Mouse (Mus musculus) kidney, postnatal 0 days (tissue): ENCODE measurements around the gene Tbc1d1. TPM values are rescaled to one million over a fixed set of nuclear protein-coding genes. Genes with fewer than 3 reads are reported as not detected.
"Not testable (repeated sequence)": the region's sequence is repeated elsewhere in the genome, so short reads cannot be mapped to it uniquely, and the experiment has no call there.

ENCODE experiments used
- ATAC-seq: fragments of 200-750 bp; cut with Nextera tagmentation; replicated peaks from 2 replicates; pipeline ENCODE4 v1.8.0; 2017; ENCODE audit warnings: low read depth, moderate number of reproducible peaks, moderate TSS enrichment, moderate library complexity; ENCODE audit not compliant: low FRiP score
- DNase-seq: peaks from one replicate; pipeline ENCODE4 v3.0.0-alpha.2; 2016; ENCODE audit warnings: low spot score
- H3K27ac ChIP-seq: fragments of 300-500 bp; sonication (generic); 2 replicates; pipeline ENCODE4 v1.5.1; 2014; ENCODE audit warnings: mild to moderate bottlenecking
- H3K27me3 ChIP-seq: fragments of 300-500 bp; sonication (generic); 2 replicates; pipeline ENCODE4 v1.6.1; 2014; ENCODE audit warnings: low read length, mixed read lengths; ENCODE audit not compliant: insufficient read depth
- H3K36me3 ChIP-seq: fragments of 300-500 bp; sonication (generic); 2 replicates; pipeline ENCODE4 v1.6.1; 2014; ENCODE audit warnings: low read length, mixed read lengths; ENCODE audit not compliant: insufficient read depth
- H3K4me1 ChIP-seq: fragments of 300-500 bp; sonication (generic); replicated peaks from 2 replicates; pipeline ENCODE4 v1.6.1; 2014; ENCODE audit warnings: antibody characterized with exemption, low read length, mixed read lengths; ENCODE audit not compliant: insufficient read depth
- H3K4me2 ChIP-seq: fragments of 300-500 bp; sonication (generic); 2 replicates; pipeline ENCODE4 v1.6.1; 2014; ENCODE audit warnings: mild to moderate bottlenecking, low read length, moderate library complexity, mixed read lengths
- H3K4me3 ChIP-seq: fragments of 300-500 bp; sonication (generic); replicated peaks from 2 replicates; pipeline ENCODE4 v1.5.1; 2014; ENCODE audit warnings: low read depth, low read length
- H3K9ac ChIP-seq: fragments of 300-500 bp; sonication (generic); 2 replicates; pipeline ENCODE4 v1.6.1; 2014; ENCODE audit warnings: low read depth, low read length
- H3K9me3 ChIP-seq: fragments of 300-500 bp; sonication (generic); replicated peaks from 2 replicates; pipeline ENCODE4 v1.6.1; 2016; ENCODE audit warnings: low read length, inconsistent platforms, mixed read lengths
- CTCF ChIP-seq: IDR thresholded peaks from 2 replicates; pipeline ENCODE4 v1.5.1; 2016; ENCODE audit warnings: antibody characterized with exemption, low read depth, mild to moderate bottlenecking, moderate library complexity
- WGBS: fragments of 180-500 bp; shearing (Covaris S2); extraction: QIAGEN DNeasy Blood & Tissue Kit; methylation state at CpG from one replicate; pipeline ENCODE4 v1.1.7; 2014; 5-methylcytosine and 5-hydroxymethylcytosine counted together
- polyA plus RNA-seq: library from polyadenylated mRNA; unstranded; fragments of >200 nt; fragmentation: Nextera tagmentation; extraction: Ambion mirVana; gene quantifications from 2 replicates; pipeline ENCODE4 v1.2.1, GENCODE M21; 2015

The Tbc1d1 gene
- polyA plus RNA-seq, 1 experiment from 2014 or later = 26.2 TPM

GRCm38 (mm10) chr5:64348166-64348565 is 192.1 kb downstream of the Tbc1d1 start:
- Histone ChIP-seq H3K27me3 (no peaks in the 10 kb centered on the region), H3K4me2 (no peak overlapping the region), H3K4me1 (peaks cover 11% of the 10 kb centered on the region), H3K27ac (no peak overlapping the region), H3K9me3 (no peaks in the 10 kb centered on the region), H3K9ac (no peak overlapping the region), H3K36me3 (peaks cover 15% of the 10 kb centered on the region; the same call in 1 of the 2 replicates), H3K4me3 (no peak overlapping the region)
- WGBS = 90% methylated on average over 2 of the region's 2 CpGs
- ATAC-seq = no peak
- DNase-seq = no peak
- no peak for TF ChIP-seq CTCF

DNA sequence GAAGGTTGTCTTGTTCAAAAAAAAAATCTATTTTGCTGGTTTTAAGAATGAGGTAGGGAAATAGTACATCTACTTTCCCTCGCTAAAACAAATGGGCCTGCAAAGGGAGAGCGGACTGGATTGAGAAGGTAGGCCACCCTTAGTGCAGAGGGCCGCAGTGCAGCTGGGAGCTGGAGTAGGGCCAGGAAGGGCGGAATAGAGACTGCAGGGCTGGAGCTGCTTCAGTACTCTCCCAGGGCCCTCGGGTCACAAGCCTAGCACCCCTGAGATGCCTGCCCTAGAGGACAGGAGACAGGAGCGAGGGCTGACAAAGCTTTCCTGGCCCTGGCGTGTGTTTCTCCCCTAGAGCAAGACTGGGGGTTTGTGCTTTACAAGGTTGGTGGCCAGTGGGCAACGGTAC is 192.7 kb downstream of the Tbc1d1 start:
- no peak for TF ChIP-seq CTCF
- H3K9me3 ChIP-seq = no peaks in the 10 kb centered on the region
- no peak overlapping the region for H3K4me2 ChIP-seq
- 85% methylated on average over 8 of the region's 8 CpGs for WGBS
- H3K36me3 ChIP-seq = peaks cover 15% of the 10 kb centered on the region; the same call in 1 of the 2 replicates
- no peak for ATAC-seq
- H3K4me3 ChIP-seq = no peak overlapping the region
- H3K27ac ChIP-seq = no peak overlapping the region
- no peak for DNase-seq
- peaks cover 7% of the 10 kb centered on the region for H3K4me1 ChIP-seq
- no peaks in the 10 kb centered on the region for H3K27me3 ChIP-seq
- H3K9ac ChIP-seq = no peak overlapping the region

DNA sequence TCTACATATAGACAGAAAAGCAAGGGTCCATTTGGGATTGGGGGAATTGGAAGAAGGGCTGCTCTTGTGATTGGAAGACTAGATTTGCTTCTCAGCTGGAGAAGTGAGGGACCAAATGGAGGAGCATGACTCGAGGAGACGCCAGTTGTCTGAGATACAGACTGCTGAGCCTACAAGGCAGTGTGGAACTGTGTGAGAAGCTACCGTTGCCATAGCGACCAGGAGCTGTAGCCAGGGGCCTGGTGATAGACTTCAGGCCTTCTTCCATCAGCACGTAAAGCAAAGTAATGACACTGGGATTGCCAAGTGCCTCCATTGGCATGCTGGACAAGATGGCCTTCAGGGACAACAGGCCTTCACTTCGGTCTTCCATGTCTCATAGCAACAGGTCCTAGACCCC is 195.9 kb downstream of the Tbc1d1 start:
- Histone ChIP-seq H3K27me3 (no peaks in the 10 kb centered on the region), H3K27ac (no peak overlapping the region), H3K9me3 (no peaks in the 10 kb centered on the region), H3K9ac (no peak overlapping the region), H3K4me3 (no peak overlapping the region), H3K36me3 (peaks cover 10% of the 10 kb centered on the region; the same call in 1 of the 2 replicates), H3K4me2 (no peak overlapping the region), H3K4me1 (no peaks in the 10 kb centered on the region)
- TF ChIP-seq CTCF = no peak
- no peak for ATAC-seq
- WGBS = 85% methylated on average over 6 of the region's 6 CpGs
- DNase-seq = no peak

DNA sequence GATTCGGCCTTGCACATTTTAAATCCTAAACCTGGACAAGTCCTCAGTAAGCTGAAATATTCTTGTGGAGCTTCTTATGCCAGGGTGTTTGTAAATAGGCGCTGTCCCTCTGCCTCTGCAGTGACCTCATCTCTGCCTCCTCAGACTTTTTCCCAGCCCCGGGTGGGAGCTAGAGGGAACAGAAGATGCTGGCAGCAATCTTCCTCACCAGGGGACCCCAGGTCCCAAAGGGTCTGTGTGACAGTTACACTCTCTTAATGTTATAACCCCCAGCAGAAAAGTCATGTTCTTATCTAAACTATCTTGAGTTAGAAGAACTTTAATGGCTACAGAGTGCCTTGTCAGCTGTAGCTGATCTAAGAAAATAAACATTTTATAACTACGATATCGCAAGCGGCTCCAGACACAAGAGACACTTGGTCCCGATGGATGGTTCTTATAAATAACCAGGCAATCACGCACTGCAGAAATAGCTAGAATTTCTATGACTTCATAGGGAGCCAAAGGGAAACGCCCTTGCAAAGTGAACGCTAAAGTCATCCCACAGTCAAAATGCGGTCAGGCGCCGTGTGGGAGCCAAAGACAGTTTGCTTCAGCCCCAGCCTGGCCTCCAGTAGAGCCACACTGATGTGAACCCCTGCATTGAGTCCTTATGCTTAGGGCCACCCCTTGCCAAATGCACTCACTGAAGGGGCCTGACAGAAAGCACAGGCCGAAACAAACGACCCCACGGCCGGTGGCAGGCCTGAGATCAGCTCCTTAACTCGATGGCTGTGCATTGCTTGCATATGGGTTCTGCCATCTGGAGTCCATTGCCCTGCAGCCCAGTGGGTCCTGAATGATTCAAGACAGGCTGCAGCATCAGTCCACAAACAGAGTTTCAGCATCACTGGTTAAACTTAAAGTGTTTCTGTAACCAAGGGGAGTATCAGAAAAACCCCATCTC is 202.8 kb downstream of the Tbc1d1 start:
- ATAC-seq (no peak), DNase-seq (peak; percentile 56)
- TF ChIP-seq CTCF = no peak
- Histone ChIP-seq H3K9me3 (no peaks in the 10 kb centered on the region), H3K9ac (no peak overlapping the region), H3K4me2 (no peak overlapping the region), H3K4me3 (no peak overlapping the region), H3K27me3 (no peaks in the 10 kb centered on the region), H3K4me1 (peaks cover 17% of the 10 kb centered on the region), H3K27ac (peak overlapping the region; percentile 8; the same call in 1 of the 2 replicates), H3K36me3 (no peaks in the 10 kb centered on the region)
- WGBS = 53% methylated on average over 18 of the region's 18 CpGs

DNA sequence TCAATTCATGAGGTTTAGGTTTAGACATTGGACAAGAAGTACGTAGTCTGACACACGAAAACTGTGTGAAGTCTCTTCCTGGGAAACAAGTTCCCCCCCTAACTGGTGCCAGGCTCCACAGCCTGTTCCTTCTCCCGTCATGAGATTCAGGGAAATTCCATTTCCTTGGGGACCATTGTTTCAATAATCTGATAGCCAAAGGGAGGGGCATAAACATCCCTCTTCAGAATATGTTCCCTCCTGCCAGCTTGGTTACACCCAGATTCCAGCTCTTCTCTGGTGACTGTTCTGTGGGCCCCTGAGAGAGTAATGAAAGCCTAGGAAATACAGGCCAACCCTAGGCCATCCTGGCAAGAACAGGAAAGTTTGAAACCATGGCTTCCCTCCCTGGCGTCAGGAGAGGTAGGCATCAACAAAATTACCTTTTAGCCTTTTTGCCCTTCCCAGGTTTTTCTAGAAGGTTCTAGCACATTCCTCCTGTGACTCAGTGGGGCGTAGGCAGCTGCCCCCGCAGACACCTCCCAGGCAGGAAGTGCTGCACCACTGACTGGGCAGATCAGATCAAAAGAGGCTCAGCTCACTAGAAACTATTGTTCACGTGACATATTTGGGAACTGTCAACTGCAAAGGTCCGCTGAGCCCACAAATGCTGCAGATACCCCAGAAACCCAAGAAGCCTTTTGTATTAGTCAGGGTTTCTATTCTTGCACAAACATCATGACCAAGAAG is 204.2 kb downstream of the Tbc1d1 start:
- ATAC-seq (no peak), DNase-seq (no peak)
- peaks cover 21% of the 10 kb centered on the region for H3K4me1 ChIP-seq
- no peaks in the 10 kb centered on the region for H3K36me3 ChIP-seq
- 69% methylated on average over 8 of the region's 8 CpGs for WGBS
- no peaks in the 10 kb centered on the region for H3K27me3 ChIP-seq
- no peak for TF ChIP-seq CTCF
- no peaks in the 10 kb centered on the region for H3K9me3 ChIP-seq
- H3K27ac ChIP-seq = no peak overlapping the region
- H3K4me2 ChIP-seq = no peak overlapping the region
- no peak overlapping the region for H3K4me3 ChIP-seq
- no peak overlapping the region for H3K9ac ChIP-seq

DNA sequence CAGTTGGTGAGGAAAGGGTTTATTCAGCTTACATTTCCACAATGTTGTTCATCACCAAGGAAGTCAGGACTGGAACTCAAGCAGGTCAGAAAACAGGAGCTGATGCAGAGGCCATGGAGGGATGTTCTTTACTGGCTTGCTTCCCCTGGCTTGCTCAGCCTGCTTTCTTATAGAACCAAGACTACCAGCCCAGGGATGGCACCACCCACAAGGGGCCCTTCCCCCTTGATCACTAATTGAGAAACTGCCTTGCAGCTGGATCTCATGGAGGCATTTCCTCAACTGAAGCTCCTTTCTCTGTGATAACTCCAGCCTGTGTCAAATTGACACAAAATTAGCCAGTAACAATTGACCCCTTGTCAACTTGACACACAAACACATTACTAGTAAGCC is 204.8 kb downstream of the Tbc1d1 start:
- not testable (repeated sequence) for H3K27ac ChIP-seq, DNase-seq, H3K4me2 ChIP-seq, H3K9ac ChIP-seq, H3K27me3 ChIP-seq, H3K36me3 ChIP-seq, ATAC-seq, H3K9me3 ChIP-seq, H3K4me3 ChIP-seq
- peaks cover 24% of the 10 kb centered on the region for H3K4me1 ChIP-seq
